Mouse (Mus musculus) bone marrow macrophage, adult 2 months (primary cell): ENCODE results near the gene Ppp1r27. TPM values are rescaled to one million over a fixed set of nuclear protein-coding genes. Genes with fewer than 3 reads are reported as not detected.
"Not testable (repeated sequence)": the region's sequence is repeated elsewhere in the genome, so short reads cannot be mapped to it uniquely, and the experiment has no call there.

Experiments used
- H3K27ac ChIP-seq: 2 replicates; pipeline ENCODE4 v1.5.1; 2012; ENCODE audit warnings: low read depth, low read length; ENCODE audit not compliant: insufficient read depth
- H3K4me1 ChIP-seq: 2 replicates; pipeline ENCODE4 v1.6.1; 2012; ENCODE audit warnings: low read length; ENCODE audit not compliant: control insufficient read depth, insufficient read depth
- H3K4me3 ChIP-seq: 2 replicates; pipeline ENCODE4 v1.5.1; 2012; ENCODE audit warnings: mild to moderate bottlenecking, low read length, moderate library complexity; ENCODE audit not compliant: insufficient read depth
- CTCF ChIP-seq: IDR thresholded peaks from 2 replicates; pipeline ENCODE4 v1.5.1; 2012; ENCODE audit warnings: low read depth, mild to moderate bottlenecking, low read length, moderate library complexity
- POLR2A ChIP-seq: IDR thresholded peaks from 2 replicates; pipeline ENCODE4 v1.6.1; 2012; ENCODE audit warnings: mild to moderate bottlenecking, low read depth, low read length, borderline replicate concordance
- polyA plus RNA-seq: library from polyadenylated mRNA; stranded (reverse); fragments of >200 nt; gene quantifications from 2 replicates; pipeline ENCODE4 v1.2.4, GENCODE M21; 2012; ENCODE audit not compliant: missing spikeins, insufficient read depth, insufficient read length

The Ppp1r27 gene
- polyA plus RNA-seq, 1 experiment, result not detected

DNA sequence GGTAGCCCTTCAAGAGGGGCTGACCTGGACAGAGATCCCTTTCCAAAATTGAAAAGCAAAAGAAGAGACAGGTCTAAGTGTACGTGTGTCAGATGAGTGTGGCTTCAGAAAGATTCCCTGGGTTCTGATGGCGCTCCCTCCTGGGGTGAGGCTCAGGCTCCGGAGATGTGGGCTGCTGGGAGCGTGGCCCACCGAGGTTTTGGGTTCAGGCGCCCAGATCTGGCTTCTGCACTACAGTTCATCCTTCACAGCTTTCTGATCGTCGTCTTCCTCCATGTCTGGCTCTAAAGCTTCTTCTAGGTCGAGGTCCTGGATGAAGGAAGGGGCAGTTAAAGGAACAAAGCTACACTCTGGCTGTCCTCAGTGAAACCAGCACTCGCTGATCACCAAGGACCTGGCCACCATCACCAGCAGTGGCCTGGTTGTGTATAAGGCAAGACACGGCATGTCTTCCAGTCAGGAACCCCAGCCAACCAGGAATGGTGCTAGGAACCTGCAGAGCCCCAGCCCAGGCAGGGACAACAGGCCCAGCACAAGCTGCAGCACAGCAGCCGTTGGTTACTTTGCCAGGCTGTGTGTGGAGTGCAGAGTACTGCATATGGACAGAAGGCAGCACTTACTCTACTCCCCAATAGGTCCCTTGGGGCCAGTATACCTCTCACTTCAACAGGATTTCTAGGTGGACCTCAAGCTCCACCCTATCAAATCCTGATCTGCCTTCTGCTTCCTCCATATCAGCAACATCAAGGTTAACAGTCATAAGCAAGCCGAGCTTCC, 10.2 kb upstream of the Ppp1r27 start:
- Histone ChIP-seq H3K4me1 (no peaks in the 10 kb centered on the region), H3K27ac (no peak overlapping the region), H3K4me3 (no peak overlapping the region)
- TF ChIP-seq POLR2A, result no peak
- no peak for TF ChIP-seq CTCF

GRCm38 (mm10) chr11:120558843-120559242, 7.9 kb upstream of the Ppp1r27 start:
- not testable (repeated sequence) for H3K27ac ChIP-seq, H3K4me3 ChIP-seq
- peaks cover 18% of the 10 kb centered on the region for H3K4me1 ChIP-seq

- H3K4me1 ChIP-seq, result peaks cover 22% of the 10 kb centered on the region
- peak overlapping the region; percentile 4; the same call in 1 of the 2 replicates for H3K4me3 ChIP-seq
- peak overlapping the region; percentile 90 for H3K27ac ChIP-seq
Observed at GRCm38 (mm10) chr11:120555260-120555659, 4.3 kb upstream of the Ppp1r27 start.

DNA sequence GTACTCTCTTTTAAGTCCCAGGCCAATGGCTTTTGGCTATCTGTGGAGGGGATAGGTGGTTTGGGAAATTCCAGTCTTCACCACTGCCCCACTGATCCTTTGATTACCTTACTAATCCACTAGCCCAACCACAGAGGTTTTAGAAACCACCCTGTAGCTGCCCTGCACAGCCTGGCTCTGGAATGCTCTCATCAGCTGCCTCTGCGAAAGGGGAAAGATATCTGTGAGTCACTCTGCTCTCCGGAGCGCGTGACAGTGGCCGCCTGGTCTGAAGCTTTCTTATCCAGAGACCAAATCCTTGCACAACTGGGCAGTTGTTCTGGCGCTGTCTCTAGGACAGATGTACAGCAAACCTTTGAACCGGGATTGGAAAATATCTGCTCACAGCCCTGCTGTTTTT, 3.9 kb upstream of the Ppp1r27 start:
- peak overlapping the region; percentile 90 for H3K27ac ChIP-seq
- no peak overlapping the region for H3K4me3 ChIP-seq
- no peak for TF ChIP-seq POLR2A
- TF ChIP-seq CTCF, result no peak
- peaks cover 25% of the 10 kb centered on the region for H3K4me1 ChIP-seq

More at GRCm38 (mm10) chr11:120555260-120555659, 4.3 kb upstream of the Ppp1r27 start:
- TF ChIP-seq CTCF (no peak), POLR2A (no peak)

DNA sequence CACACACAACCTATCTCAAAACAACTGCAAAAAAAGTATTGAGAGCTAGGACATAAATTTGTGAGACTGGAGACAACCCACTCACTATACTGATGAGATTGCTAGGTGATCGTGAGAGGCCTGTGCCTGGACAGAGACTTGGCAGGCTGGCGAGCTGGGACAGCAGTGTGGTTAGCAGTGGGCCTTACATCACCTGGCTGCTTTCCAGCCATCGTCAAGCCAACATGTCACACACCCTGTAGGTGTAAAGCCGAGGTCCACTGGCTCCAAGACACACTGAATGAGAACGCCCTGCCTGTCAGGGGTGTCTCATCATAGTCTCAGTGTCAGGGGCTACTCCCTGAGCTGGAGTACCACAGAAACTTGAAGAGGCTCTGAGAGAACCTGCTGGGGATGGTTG, 1.8 kb upstream of the Ppp1r27 start:
- no peak overlapping the region for H3K4me3 ChIP-seq
- peaks cover 32% of the 10 kb centered on the region for H3K4me1 ChIP-seq
- TF ChIP-seq CTCF (no peak), POLR2A (no peak)
- no peak overlapping the region for H3K27ac ChIP-seq

- Histone ChIP-seq H3K4me1 (peaks cover 31% of the 10 kb centered on the region), H3K27ac (peak overlapping the region; percentile 61), H3K4me3 (peak overlapping the region; percentile 76)
- TF ChIP-seq POLR2A (no peak), CTCF (no peak)
Observed at GRCm38 (mm10) chr11:120549986-120550809, 734 bp downstream of the Ppp1r27 start.

DNA sequence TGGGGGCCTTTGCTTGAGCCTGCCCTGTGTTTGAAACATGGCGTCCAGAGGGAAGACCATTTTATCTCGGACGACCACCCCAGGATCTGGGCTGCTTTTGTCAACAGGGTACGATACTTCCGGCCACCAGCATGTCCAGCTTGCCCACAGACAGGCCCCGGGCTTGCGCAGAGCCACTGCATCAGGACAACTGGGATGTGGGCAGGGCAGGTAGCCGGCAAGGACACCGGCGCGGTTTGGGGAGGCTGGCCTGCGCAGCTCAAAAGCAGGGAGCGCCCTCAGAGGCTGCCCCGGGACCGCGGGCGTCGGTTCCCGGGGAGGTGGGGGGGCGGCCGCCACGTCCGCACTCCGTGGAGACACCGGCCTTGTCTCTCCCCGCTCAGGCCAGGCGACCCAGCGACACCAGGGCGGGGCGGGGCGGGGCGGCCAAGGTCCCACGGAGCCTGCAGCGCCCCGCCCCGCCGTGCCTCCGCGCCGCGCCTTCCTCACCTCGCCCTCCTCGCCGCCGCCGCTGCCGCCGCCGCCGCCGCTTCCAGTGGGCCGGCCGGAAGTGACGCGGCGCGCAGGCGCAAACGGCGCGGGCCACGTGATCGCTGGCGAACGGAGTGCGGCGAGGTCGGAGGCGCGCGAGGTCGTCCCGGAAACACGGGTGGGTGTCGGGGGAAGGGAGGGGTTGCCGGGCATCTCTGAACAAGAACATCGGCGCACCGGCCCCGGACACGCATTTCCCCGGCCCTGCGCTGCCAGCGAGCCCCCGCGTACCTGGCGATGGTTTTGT, 1.6 kb downstream of the Ppp1r27 start, which contains the start of gene Mcrip1:
TSS of gene Mcrip1 (minus strand) at position 560 of the 778 bp plus-strand sequence.
- TF ChIP-seq POLR2A (no peak), CTCF (no peak)
- Histone ChIP-seq H3K27ac (peak within 1 kb of the TSS; percentile 80), H3K4me3 (peak within 1 kb of the TSS; percentile 76), H3K4me1 (peaks cover 25% of the 10 kb centered on the region)

DNA sequence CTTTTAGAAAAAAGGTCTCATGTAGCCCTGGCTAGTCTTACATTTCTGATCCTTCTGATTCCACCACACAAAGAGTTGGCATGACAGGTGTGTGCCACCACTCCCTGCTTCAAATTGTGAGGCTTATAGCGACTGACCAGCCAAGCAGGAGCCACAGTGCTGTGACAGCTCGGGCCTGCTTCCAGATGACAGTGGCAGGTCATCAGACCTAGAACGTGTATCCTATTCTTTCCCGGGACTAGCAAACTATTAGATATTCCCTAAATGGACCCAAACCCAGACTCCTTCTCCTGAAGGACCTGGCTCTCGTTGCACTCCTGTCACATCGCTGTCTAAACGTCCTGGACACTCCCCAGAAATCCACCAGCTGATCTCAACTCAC, 2.2 kb downstream of the Ppp1r27 start:
- TF ChIP-seq CTCF (no peak), POLR2A (no peak)
- H3K27ac ChIP-seq, result peak overlapping the region; percentile 80
- peak overlapping the region; percentile 75 for H3K4me3 ChIP-seq
- H3K4me1 ChIP-seq, result peaks cover 20% of the 10 kb centered on the region

DNA sequence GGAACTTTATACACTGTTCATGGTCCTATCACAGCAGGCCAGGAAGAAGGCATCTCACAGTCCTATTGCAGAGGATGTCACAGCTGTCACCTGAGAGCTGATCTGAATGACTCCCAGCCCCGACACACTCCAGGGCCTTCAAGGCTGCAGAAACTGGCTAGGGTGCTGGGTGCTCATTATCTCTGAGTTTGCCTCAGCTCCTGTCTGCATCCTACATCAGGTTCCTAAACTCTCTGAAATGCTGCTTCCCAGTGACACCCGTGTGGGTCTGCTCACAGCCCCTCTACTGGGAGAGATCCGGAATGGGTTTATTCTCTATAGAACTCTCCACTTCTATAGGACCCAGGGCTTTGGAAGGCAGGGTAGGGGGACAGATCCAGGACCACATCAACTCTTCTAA, 2.7 kb downstream of the Ppp1r27 start:
- no peak for TF ChIP-seq CTCF
- TF ChIP-seq POLR2A, result no peak
- H3K4me3 ChIP-seq, result peak overlapping the region; percentile 75
- H3K4me1 ChIP-seq, result peaks cover 20% of the 10 kb centered on the region
- peak overlapping the region; percentile 80 for H3K27ac ChIP-seq
